Mouse (Mus musculus) cerebellum, adult 8-10 months (tissue): ENCODE results near the gene Shcbp1l.

Source experiments
- DNase-seq: peaks from one replicate; pipeline ENCODE4 v3.0.0; 2022

The Shcbp1l gene

GRCm38 (mm10) chr1:153487500-153487879 lies 62.5 kb downstream of the Shcbp1l start, which contains the start of gene Dhx9:
Dhx9 (minus strand) TSS chr1:153487660.
- peak; percentile 99 for DNase-seq

- DNase-seq = no peak
Observed at GRCm38 (mm10) chr1:153489132-153489531, 64.2 kb downstream of the Shcbp1l start.

GRCm38 (mm10) chr1:153489540-153489939 lies 64.6 kb downstream of the Shcbp1l start:
- no peak for DNase-seq

GRCm38 (mm10) chr1:153489963-153490362 lies 65.0 kb downstream of the Shcbp1l start:
- no peak for DNase-seq

- no peak for DNase-seq
Observed at GRCm38 (mm10) chr1:153491345-153491744, 66.4 kb downstream of the Shcbp1l start.

GRCm38 (mm10) chr1:153491822-153492221 lies 66.9 kb downstream of the Shcbp1l start:
- DNase-seq = no peak

GRCm38 (mm10) chr1:153493338-153493737 lies 68.4 kb downstream of the Shcbp1l start:
- no peak for DNase-seq

- DNase-seq = no peak
Observed at GRCm38 (mm10) chr1:153493931-153494330, 69.0 kb downstream of the Shcbp1l start.

GRCm38 (mm10) chr1:153496030-153496429 lies 71.1 kb downstream of the Shcbp1l start:
- DNase-seq = no peak

- no peak for DNase-seq
Observed at GRCm38 (mm10) chr1:153500030-153500429, 75.1 kb downstream of the Shcbp1l start.

GRCm38 (mm10) chr1:153501644-153502321 lies 76.8 kb downstream of the Shcbp1l start:
- DNase-seq = no peak
